Mouse (Mus musculus) E14TG2a.4 (cell line): ENCODE measurements at regions not wholly inside any gene's neighbourhood (a gene's known extent, or its start where the extent isn't known, plus 50 kb on each side); places are given as distances from the start of the nearest gene placed in this dataset.

Experiments used
- CTCF ChIP-seq: conservative IDR thresholded peaks from 2 replicates; pipeline ENCODE4 v1.5.1; 2014; ENCODE audit warnings: low read length
- NANOG ChIP-seq: IDR thresholded peaks from 2 replicates; pipeline ENCODE4 v1.6.1; 2014; ENCODE audit warnings: borderline replicate concordance, low read length, mixed read lengths

- no peak for TF ChIP-seq CTCF
- TF ChIP-seq NANOG = no peak
These were observed 226.3 kb downstream of the Snx19 start for GRCm38 (mm10) chr9:30653210-30653609.
